8 mouse cellular contexts compared by ENCODE assay signal in the genomic region with DNA sequence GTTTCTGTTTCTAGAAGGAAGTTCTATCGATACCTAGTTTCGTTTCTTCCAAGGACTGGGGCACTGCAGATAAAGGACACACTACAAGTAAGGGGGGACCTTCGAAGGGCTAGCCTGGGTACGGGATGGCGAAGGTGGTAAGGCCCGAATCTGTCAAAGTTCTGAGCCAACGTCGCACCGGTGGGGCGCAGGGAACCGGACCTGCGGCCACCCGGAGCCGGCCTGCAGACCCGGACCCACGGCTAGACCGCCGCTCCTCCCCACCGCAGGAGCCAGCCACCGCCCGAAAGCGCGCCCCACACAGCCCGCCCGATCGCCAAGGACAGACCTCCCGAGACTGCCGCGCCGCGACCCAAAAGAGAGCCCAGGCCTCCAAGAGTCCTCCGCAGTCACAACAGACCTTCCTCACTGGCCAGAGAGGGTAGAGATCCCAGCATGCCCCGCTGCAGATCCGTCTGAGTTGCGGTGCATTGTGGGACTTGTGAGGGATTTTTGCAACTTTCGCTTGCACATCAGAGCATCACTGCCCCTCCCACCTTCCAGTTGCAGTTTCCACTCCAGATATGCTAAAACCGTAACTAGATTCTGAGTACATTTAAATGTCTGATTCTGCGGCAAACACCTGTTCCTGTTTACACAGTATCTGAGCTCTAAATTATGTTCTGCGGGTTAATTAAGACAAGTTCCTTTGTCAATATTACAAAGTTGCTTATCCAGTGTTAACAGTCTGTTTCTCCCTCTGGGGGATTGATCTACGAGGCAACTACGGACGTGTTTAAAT. TPM values are rescaled to one million over a fixed set of nuclear protein-coding genes. Genes with fewer than 3 reads are reported as not detected.
DNase-seq lines count a peak whose midpoint lies in the region; ATAC-seq lines count a peak whose summit lies in the region.

A gene (minus strand): TSS at position 467 of the 781 bp plus-strand sequence.

- H3K27ac ChIP-seq in intestine, embryonic 14.5 days (ENCODE audit: low read depth) = peak within 1 kb of the TSS; percentile 69

- peak; percentile 73 for DNase-seq in adrenal gland, adult 18-20 months (ENCODE audit: low spot score in 2 of 2)
- DNase-seq in embryo, embryonic 11 days = peak; percentile 93
- DNase-seq in gastrocnemius, postnatal 25 days = peak; percentile 79
- DNase-seq in intestine, embryonic 14.5 days (ENCODE audit: low spot score) = peak; percentile 85
- peak; percentile 83 to 85 for DNase-seq in left cerebral cortex, postnatal 14 days (ENCODE audit: low spot score in 2 of 2)
- peak; percentile 86 for DNase-seq in mesoderm, embryonic 11.5 days (ENCODE audit: low read depth, low spot score)
- peak; percentile 77 for DNase-seq in right cerebral cortex, postnatal 36 days (ENCODE audit: low spot score in 2 of 2)
- peak; percentile 80 for DNase-seq in yolk sac, embryonic 10.5 days (ENCODE audit: low spot score)

- H3K4me2 ChIP-seq in intestine, embryonic 14.5 days (ENCODE audit: low read length) = peak within 1 kb of the TSS; percentile 67

- H3K27me3 ChIP-seq in intestine, embryonic 14.5 days (replicated peaks; ENCODE audit: control insufficient read depth, insufficient read depth, low read length) = no peaks in the 10 kb centered on the region

- intact Hi-C loops in left cerebral cortex, postnatal 14 days (cut with DNase I) = no loop called here

- H3K4me3 ChIP-seq in intestine, embryonic 14.5 days (ENCODE audit: low read depth, low read length) = peak within 1 kb of the TSS; percentile 61

- WGBS in intestine, embryonic 14.5 days = 2% methylated on average over 42 of the region's 42 CpGs

- ATAC-seq in intestine, embryonic 14.5 days (replicated peaks; ENCODE audit: low FRiP score, low TSS enrichment, low read depth) = peak; percentile 92

- H3K36me3 ChIP-seq in intestine, embryonic 14.5 days (ENCODE audit: control insufficient read depth, insufficient read depth, low read length) = peaks cover 18% of the 10 kb centered on the region

- H3K4me1 ChIP-seq in intestine, embryonic 14.5 days (replicated peaks; ENCODE audit: control insufficient read depth, insufficient read depth, low read length) = no peaks in the 10 kb centered on the region; the same call in 1 of the 2 replicates

- H3K9ac ChIP-seq in intestine, embryonic 14.5 days (ENCODE audit: low read length) = peak within 1 kb of the TSS; percentile 86

- H3K9me3 ChIP-seq in intestine, embryonic 14.5 days (ENCODE audit: control insufficient read depth, low read length) = no peaks in the 10 kb centered on the region

RNA-seq across cellular contexts. Expression of the gene that starts here (rescaled TPM):
- 10 to 100 TPM; 13.3 to 13.7 TPM for total RNA-seq in adrenal gland, adult 18-20 months (2021)
- 1 to 10 TPM; 5.4 to 6.7 TPM for total RNA-seq in gastrocnemius, postnatal 25 days (2021)
- polyA plus RNA-seq in intestine, embryonic 14.5 days (2014; fragmentation: Nextera tagmentation; extraction: Ambion mirVana) = 17.9 and 21.9 TPM in 2 replicates
- total RNA-seq in left cerebral cortex, postnatal 14 days (2021) = 10 to 100 TPM; 11.1 to 12.1 TPM

Comparison
In these comparisons a context has a peak if more than half of its experiments do, and no peak if none do; other contexts are left out.
1. Peak in every context shown above with its lines: DNase-seq, ATAC-seq, H3K4me3 ChIP-seq and H3K27ac ChIP-seq.